Mouse (Mus musculus) hindbrain, embryonic 10.5 days (tissue): ENCODE results near the gene Mogs. TPM values are rescaled to one million over a fixed set of nuclear protein-coding genes. Genes with fewer than 3 reads are reported as not detected.
"Not testable (repeated sequence)": the region's sequence is repeated elsewhere in the genome, so short reads cannot be mapped to it uniquely, and the experiment has no call there.

Source experiments
- DNase-seq: peaks from one replicate; pipeline ENCODE4 v3.0.0-alpha.2; 2017; ENCODE audit warnings: low spot score
- H3K27ac ChIP-seq: fragments of 300-500 bp; sonication (generic); 2 replicates; pipeline ENCODE4 v1.5.1; 2016; ENCODE audit warnings: mild to moderate bottlenecking, moderate library complexity
- H3K27me3 ChIP-seq: fragments of 300-500 bp; sonication (generic); 2 replicates; pipeline ENCODE4 v1.6.1; 2016; ENCODE audit warnings: mild to moderate bottlenecking; ENCODE audit not compliant: poor library complexity, insufficient read depth, severe bottlenecking
- H3K36me3 ChIP-seq: fragments of 300-500 bp; sonication (generic); 2 replicates; pipeline ENCODE4 v1.6.1; 2016; ENCODE audit warnings: mild to moderate bottlenecking, moderate library complexity
- H3K4me1 ChIP-seq: fragments of 300-500 bp; sonication (generic); replicated peaks from 2 replicates; pipeline ENCODE4 v1.6.1; 2016; ENCODE audit warnings: mild to moderate bottlenecking
- H3K4me3 ChIP-seq: fragments of 300-500 bp; sonication (generic); 2 replicates; pipeline ENCODE4 v1.5.1; 2016; ENCODE audit warnings: mild to moderate bottlenecking, moderate library complexity
- H3K9me3 ChIP-seq: fragments of 300-500 bp; sonication (generic); 2 replicates; pipeline ENCODE4 v1.6.1; 2016; ENCODE audit warnings: mild to moderate bottlenecking, moderate library complexity
- WGBS: fragments of 180-500 bp; shearing (Covaris S2); methylation state at CpG from one replicate; pipeline ENCODE4 v1.1.7; 2016; 5-methylcytosine and 5-hydroxymethylcytosine counted together
- polyA plus RNA-seq: library from polyadenylated mRNA; unstranded; fragments of >200 nt; fragmentation: Nextera tagmentation; extraction: Ambion mirVana; gene quantifications from 2 replicates; pipeline ENCODE4 v1.2.1, GENCODE M21; 2016

The Mogs gene
- polyA plus RNA-seq, 1 experiment from 2014 or later: 37.9 TPM

DNA sequence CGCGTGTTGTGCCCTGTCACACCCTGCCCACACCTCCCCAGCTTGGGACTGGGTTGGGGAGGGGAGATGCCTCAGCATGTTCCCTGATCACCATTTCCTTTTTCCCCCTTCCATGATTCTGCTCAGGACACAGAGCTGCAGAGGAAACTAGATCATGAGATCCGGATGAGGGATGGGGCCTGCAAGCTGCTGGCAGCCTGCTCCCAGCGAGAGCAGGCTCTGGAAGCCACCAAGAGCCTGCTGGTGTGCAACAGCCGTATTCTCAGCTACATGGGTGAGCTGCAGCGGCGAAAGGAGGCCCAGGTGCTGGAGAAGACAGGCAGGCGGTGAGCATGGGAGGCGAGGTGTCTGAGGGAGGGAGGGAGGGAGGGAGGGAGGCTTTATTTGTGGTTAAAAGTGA, 30.5 kb downstream of the Mogs start:
- H3K4me1 ChIP-seq: peaks cover 43% of the 10 kb centered on the region
- H3K4me3 ChIP-seq: no peak overlapping the region
- no peaks in the 10 kb centered on the region for H3K9me3 ChIP-seq
- 82% methylated on average over 9 of the region's 9 CpGs for WGBS
- H3K36me3 ChIP-seq: peaks cover 44% of the 10 kb centered on the region
- H3K27me3 ChIP-seq: peaks cover 12% of the 10 kb centered on the region
- H3K27ac ChIP-seq: 0 out of 2 replicates have a peak overlapping the region, but pooled peaks have one; percentile 2
- no peak for DNase-seq

DNA sequence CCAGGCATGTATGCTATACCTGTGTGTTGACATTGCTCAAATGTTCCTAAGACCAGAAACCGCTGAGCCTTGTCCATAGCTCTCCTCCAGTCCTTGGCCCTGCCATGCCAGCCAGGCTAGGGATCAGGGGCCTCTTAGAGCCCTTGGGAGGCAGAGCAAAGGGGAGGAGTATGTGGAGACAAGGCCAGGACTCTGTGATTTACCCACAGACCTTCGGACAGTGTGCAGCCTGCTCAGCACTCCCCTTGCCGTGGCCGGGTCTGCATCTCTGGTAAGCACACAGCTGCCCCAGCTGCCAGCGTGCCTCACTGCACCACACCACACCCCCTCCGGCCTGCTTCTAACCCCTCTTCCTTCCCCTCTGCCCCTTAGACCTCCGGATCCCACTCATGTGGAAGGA, 32.0 kb downstream of the Mogs start:
- 54% methylated on average over 7 of the region's 7 CpGs for WGBS

DNA sequence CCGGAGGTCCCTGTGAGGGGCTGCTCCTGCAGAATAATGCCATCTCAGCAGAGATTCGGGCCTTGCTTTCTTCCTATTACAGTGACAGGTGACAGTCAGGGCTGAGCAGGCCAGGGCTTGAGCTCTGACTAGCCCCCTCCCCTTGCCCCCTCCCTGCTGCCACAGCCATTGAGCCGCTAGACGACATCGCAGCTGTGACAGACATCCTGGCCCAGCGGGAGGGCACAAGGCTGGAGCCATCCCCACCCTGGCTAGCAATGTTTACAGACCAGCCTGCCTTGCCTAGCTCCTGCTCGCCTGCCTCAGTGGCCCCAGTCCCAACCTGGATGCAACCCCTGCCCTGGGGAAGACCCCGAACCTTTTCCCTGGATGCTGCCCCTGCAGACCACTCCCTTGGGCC, 36.4 kb downstream of the Mogs start:
- H3K27ac ChIP-seq: peak overlapping the region; percentile 26
- H3K36me3 ChIP-seq: peaks cover 74% of the 10 kb centered on the region

More for the DNA sequence above, 32.0 kb downstream of the Mogs start:
- no peak overlapping the region for H3K4me3 ChIP-seq
- H3K9me3 ChIP-seq: no peaks in the 10 kb centered on the region
- H3K27ac ChIP-seq: peak overlapping the region; percentile 36
- H3K36me3 ChIP-seq: peaks cover 59% of the 10 kb centered on the region
- peaks cover 43% of the 10 kb centered on the region for H3K4me1 ChIP-seq
- no peak for DNase-seq
- H3K27me3 ChIP-seq: peaks cover 2% of the 10 kb centered on the region; the same call in 1 of the 2 replicates

DNA sequence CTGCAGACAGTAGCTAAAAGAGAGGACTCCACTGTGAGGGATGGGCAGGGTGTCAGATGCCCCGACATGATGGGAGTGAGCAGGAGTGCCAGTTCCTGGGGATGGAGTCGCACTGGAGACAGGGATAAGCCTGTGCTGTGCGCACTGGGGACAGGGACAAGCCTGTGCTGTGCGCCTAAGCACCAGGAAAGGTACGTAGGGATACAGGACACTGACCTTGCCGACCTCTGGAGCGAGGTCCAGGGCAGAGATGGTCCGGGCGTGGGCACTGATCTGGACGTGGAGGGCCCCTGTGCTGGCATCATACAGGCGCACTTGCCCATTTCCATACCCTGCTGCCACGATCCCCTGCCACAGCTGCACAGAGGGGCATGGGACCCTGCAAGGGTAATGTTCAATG, 37.7 kb downstream of the Mogs start:
- no peak overlapping the region for H3K4me3 ChIP-seq
- H3K4me1 ChIP-seq: peaks cover 52% of the 10 kb centered on the region
- no peaks in the 10 kb centered on the region for H3K9me3 ChIP-seq
- H3K36me3 ChIP-seq: peaks cover 61% of the 10 kb centered on the region
- WGBS: 84% methylated on average over 12 of the region's 12 CpGs
- no peak for DNase-seq
- no peak overlapping the region for H3K27ac ChIP-seq
- peaks cover 13% of the 10 kb centered on the region; the same call in 1 of the 2 replicates for H3K27me3 ChIP-seq

More for the DNA sequence above, 36.4 kb downstream of the Mogs start:
- DNase-seq: no peak
- H3K9me3 ChIP-seq: no peaks in the 10 kb centered on the region
- H3K4me3 ChIP-seq: peak overlapping the region; percentile 21
- WGBS: 22% methylated on average over 8 of the region's 8 CpGs
- H3K27me3 ChIP-seq: peaks cover 13% of the 10 kb centered on the region; the same call in 1 of the 2 replicates
- peaks cover 54% of the 10 kb centered on the region for H3K4me1 ChIP-seq

DNA sequence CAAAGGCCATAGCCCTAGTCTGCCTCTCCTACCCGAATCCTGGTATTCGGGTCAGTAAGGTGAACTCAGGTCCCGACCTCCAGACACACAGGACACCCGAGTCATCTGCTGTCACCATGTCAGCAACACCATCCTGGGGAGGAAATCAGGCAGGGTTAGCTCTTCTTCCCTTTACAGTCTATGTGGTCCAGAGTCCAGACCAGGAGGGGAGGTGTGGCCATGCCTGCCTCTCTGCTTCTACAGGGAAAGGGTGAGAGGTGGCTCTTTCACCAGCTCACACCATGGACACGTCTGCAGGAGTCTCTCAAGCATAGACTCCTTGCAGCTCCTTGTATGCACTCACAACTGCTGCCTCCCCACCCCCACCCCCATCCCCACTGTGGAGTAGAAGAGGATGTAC, 38.2 kb downstream of the Mogs start:
- DNase-seq: no peak
- Histone ChIP-seq H3K4me1 (peaks cover 52% of the 10 kb centered on the region), H3K4me3 (no peak overlapping the region), H3K27ac (no peak overlapping the region), H3K36me3 (peaks cover 57% of the 10 kb centered on the region), H3K27me3 (peaks cover 13% of the 10 kb centered on the region; the same call in 1 of the 2 replicates), H3K9me3 (no peaks in the 10 kb centered on the region)
- 73% methylated on average over 5 of the region's 5 CpGs for WGBS

DNA sequence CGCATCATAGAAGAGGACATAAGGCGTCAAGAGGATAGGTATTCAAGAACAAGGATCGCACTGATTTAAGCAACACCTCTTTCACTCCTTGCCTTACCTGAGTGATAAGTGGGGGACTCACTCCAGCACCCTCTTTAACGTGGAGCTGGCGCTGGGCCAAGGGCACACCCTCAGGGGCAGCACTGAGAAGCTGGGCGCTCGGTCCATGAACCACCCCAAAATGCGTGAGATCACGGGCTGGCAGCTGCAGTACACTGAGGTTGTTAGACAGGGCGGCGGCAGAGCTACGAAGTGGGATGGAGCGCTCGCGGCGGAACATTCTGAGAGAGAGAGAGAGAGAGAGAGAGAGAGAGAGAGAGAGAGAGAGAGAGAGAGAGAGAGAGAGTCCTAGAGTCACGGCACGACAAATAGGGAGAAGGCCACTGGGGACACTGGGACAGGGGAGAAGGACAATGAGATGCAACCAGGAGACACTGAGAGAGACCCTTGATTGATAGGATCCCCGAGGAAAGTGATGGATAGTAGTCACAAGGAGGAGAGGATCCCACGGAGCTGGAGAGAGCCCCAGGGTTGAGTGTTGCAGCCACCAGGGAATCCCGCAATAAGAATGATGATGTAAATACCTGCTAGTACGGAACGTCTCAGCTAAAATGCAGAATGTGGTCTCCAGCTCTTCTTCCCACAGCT, 40.4 kb downstream of the Mogs start:
- Histone ChIP-seq H3K4me1 (peaks cover 48% of the 10 kb centered on the region), H3K9me3 (no peaks in the 10 kb centered on the region), H3K27ac (peak overlapping the region; percentile 85), H3K27me3 (peaks cover 24% of the 10 kb centered on the region), H3K36me3 (peaks cover 35% of the 10 kb centered on the region), H3K4me3 (peak overlapping the region; percentile 66)
- 9% methylated on average over 23 of the region's 23 CpGs for WGBS
- DNase-seq: no peak

DNA sequence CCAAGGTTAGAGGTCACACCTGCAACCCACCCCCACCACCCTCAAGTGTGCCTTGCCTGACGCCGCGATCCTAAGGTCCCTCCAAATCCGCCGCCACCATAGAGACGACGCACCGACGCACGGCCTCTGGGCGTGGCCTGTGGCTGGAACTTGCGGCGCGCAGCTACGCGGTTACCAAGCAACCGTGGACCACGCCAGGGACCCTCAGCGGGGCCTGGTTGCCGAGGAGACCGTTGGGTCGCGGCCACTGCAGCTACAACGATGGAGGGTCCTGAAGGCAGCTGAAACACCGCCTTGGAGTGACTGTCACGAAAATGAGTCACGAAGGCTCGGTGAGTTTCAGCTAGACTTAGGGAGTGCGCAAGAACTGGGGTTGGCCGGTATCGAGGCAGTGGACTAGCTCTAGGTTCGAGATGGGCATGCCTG, 41.0 kb downstream of the Mogs start, which contains the start of the genes Wdr54 and 1700003E16Rik:
Gene Wdr54 (minus strand): TSS at position 139 of the 426 bp plus-strand sequence.
Gene 1700003E16Rik (plus strand): TSS at position 146 of the 426 bp plus-strand sequence.
- H3K27me3 ChIP-seq: peaks cover 29% of the 10 kb centered on the region
- H3K27ac ChIP-seq: peak within 1 kb of the TSS; percentile 85
- peaks cover 48% of the 10 kb centered on the region for H3K4me1 ChIP-seq
- 1% methylated on average over 32 of the region's 32 CpGs for WGBS
- H3K4me3 ChIP-seq: peak within 1 kb of the TSS; percentile 66
- peaks cover 29% of the 10 kb centered on the region for H3K36me3 ChIP-seq
- H3K9me3 ChIP-seq: no peaks in the 10 kb centered on the region
- peak; percentile 90 for DNase-seq

DNA sequence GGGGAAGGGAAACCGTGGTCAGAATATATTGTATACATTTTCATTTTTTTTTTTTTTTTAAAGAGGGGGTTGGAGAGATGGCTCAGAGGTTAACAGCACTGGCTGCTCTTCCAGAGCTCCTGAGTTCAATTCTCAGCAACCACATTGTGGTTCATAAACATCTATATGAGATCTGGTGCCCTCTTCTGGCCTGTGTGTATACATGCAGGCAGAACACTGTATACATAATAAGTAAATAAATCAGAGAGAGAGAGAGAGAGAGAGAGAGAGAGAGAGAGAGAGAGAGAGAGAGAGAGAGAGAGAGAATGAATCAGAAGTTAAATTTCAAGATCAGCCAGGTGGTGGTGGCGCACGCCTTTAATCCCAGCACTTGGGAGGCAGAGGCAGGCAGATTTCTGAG, 44.2 kb downstream of the Mogs start:
- DNase-seq: peak; percentile 41
- peaks cover 44% of the 10 kb centered on the region for H3K27me3 ChIP-seq
- peaks cover 48% of the 10 kb centered on the region for H3K4me1 ChIP-seq
- not testable (repeated sequence) for H3K9me3 ChIP-seq, H3K36me3 ChIP-seq, H3K4me3 ChIP-seq, H3K27ac ChIP-seq
- WGBS: 35% methylated on average over 3 of the region's 3 CpGs

DNA sequence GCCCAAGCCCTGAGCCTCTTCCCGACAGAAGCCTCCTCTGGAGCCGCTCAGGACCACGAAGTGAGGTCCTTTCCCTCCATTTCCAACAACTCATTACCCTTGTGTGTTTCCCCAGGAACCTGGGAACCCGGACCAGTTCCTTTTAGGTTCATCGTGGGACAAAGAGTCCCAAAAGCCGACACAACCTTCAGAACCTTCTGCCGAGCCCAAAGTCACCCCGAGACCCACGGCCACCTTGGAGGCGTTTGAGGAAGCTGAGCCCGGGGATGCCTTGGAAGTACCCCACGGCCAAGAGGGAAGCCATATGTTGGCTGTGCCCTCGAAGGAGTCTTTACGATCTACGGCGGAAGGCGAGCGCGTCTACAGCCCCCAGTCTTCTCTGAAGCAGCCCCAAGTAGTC, 46.1 kb downstream of the Mogs start:
- 7% methylated on average over 19 of the region's 19 CpGs for WGBS

DNA sequence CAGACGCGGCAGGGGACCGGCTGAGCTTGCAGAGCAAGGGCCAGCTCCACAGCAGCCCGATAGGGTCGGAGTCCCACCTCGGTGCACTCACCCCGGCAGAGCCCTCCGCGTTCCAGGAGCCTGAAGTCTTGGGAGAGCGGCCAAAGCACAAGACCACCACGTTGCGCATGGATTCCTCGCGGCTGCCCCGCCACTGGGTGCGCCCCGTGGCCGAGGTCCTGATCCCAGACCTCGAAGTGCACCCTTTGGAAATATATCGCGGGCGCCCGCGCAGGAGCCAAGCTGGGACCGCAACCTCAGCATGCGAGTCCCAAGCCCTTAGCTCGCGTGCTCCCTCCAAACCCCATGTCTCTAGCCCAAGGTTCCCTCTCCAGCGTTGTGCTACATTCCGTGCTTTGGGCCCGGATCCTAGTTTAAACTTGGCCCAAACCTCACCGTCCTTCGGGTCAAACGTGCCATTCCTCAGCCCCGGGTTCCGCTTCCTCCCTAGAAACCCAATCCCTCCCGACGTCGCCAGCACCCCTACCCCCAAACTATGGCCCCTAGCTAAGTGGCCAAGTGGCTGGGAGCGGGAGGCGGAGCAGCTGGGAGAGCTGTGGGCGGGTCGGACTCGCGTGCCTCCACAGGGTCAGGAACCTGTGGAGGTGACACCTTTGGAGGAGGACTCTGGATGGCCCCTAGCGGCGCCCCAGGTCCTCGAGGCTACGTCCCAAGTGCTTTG, 46.8 kb downstream of the Mogs start:
- Histone ChIP-seq H3K4me1 (peaks cover 40% of the 10 kb centered on the region), H3K27me3 (peaks cover 34% of the 10 kb centered on the region), H3K9me3 (no peaks in the 10 kb centered on the region), H3K36me3 (no peaks in the 10 kb centered on the region), H3K4me3 (peak overlapping the region; percentile 46), H3K27ac (peak overlapping the region; percentile 14)
- 1% methylated on average over 49 of the region's 49 CpGs for WGBS
- DNase-seq: peak; percentile 54

More for the DNA sequence above, 46.1 kb downstream of the Mogs start:
- no peak for DNase-seq
- Histone ChIP-seq H3K36me3 (no peaks in the 10 kb centered on the region), H3K4me3 (peak overlapping the region; percentile 46), H3K9me3 (no peaks in the 10 kb centered on the region), H3K4me1 (peaks cover 40% of the 10 kb centered on the region), H3K27me3 (peaks cover 34% of the 10 kb centered on the region), H3K27ac (peak overlapping the region; percentile 14; the same call in 1 of the 2 replicates)

DNA sequence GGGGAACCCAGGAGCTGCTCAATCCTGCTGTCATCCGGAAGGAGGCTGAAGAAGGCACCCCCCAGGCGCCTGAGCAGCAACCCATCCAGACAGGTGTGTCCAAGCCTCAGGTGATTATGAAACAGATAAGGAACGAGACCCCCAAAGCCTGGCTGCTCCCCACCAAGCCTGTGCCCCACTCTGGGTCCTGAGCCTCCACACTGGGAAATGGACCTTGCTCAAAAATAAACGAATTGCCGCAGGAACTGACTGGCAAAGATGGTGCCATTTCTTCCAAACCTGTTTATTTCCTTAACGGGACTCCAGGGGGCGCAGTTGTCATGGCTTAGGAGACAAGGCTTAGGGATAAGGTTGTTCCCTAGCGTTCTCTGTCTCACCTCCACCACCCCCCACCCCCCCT, 47.4 kb downstream of the Mogs start:
- peaks cover 34% of the 10 kb centered on the region for H3K27me3 ChIP-seq
- no peaks in the 10 kb centered on the region for H3K9me3 ChIP-seq
- H3K36me3 ChIP-seq: no peaks in the 10 kb centered on the region
- under 1% methylated on average over 8 of the region's 8 CpGs for WGBS
- peaks cover 43% of the 10 kb centered on the region for H3K4me1 ChIP-seq
- DNase-seq: peak; percentile 73
- H3K4me3 ChIP-seq: peak overlapping the region; percentile 46
- no peak overlapping the region for H3K27ac ChIP-seq

DNA sequence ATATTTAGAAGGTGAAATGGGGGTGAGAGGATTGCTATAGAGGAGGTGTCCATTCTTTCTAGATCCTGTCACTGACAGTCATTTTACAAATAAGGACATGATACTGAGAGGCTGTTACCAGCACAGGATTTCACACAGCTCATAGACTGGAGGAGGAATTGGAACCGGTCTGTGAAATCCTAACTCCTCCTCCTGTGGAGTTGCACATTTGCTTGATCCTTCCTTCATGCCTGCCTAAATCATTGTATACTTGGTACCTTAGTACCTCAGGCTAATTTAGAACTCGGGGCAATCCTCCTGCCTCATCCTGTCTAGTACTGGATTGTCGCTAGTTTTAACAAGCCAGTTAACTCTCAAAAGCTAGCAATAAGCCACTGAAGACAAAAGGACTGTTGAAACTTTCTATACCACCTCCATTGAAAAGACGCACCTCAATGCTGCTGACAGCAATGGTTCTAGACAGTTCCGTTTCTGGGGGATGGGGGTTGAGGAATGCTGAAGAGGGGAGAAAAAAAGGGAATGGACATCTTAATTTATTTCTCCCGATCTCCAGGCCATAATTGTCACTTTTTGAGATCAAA, 49.8 kb downstream of the Mogs start:
- WGBS: 9% methylated on average over 6 of the region's 6 CpGs
- H3K27ac ChIP-seq: peak overlapping the region; percentile 98
- H3K4me3 ChIP-seq: peak overlapping the region; percentile 94
- DNase-seq: no peak
- H3K4me1 ChIP-seq: peaks cover 43% of the 10 kb centered on the region
- peaks cover 29% of the 10 kb centered on the region for H3K27me3 ChIP-seq
- H3K9me3 ChIP-seq: no peaks in the 10 kb centered on the region
- no peaks in the 10 kb centered on the region for H3K36me3 ChIP-seq
